Mouse (Mus musculus): ENCODE results near the gene Tmem97. TPM values are rescaled to one million over a fixed set of nuclear protein-coding genes. Genes with fewer than 3 reads are reported as not detected.

Tmem97 gene
- polyA plus RNA-seq, 1 experiment from 2014 or later = 51.7 TPM

GRCm38 (mm10) chr11:78512025-78512957 is 38.3 kb downstream of the Tmem97 start, which contains the start of the genes Tmem199 and Poldip2:
Tmem199 (minus strand) TSS chr11:78512172.
Poldip2 (plus strand) TSS chr11:78512193.
- Histone ChIP-seq H3K27ac (replicated peaks in 1 of 2; ENCODE audit: control insufficient read depth in 1 of 2, insufficient read depth in 1 of 2, low read depth in 2 of 2, low read length in 2 of 2) (peak within 1 kb of the TSS; percentile 68 to 86), H3K4me1 (ENCODE audit: control insufficient read depth in 2 of 2, insufficient read depth in 2 of 2, low read length in 2 of 2) (peaks cover 0 to 15% of the 10 kb centered on the region in 2 experiments; a peak in 3 of 4 replicates), H3K27me3 (ENCODE audit: control insufficient read depth, insufficient read depth, low read length) (no peaks in the 10 kb centered on the region), H3K4me2 (ENCODE audit: low read length) (peak within 1 kb of the TSS; percentile 89), H3K9me3 (ENCODE audit: control insufficient read depth, low read length) (no peaks in the 10 kb centered on the region), H3K36me3 (ENCODE audit: control insufficient read depth, insufficient read depth, low read length) (peaks cover 60% of the 10 kb centered on the region), H3K9ac (ENCODE audit: low read length) (peak within 1 kb of the TSS; percentile 96), H3K4me3 (ENCODE audit: control insufficient read depth in 1 of 2, insufficient read depth in 1 of 2, low read depth in 1 of 2, low read length in 2 of 2) (peak within 1 kb of the TSS; percentile 85 to 89)
- WGBS = under 1% methylated on average over 67 of the region's 67 CpGs
- peak; percentile 94 for ATAC-seq (ENCODE audit: insufficient number of reproducible peaks, insufficient read depth, low FRiP score, low read depth)

- Histone ChIP-seq H3K4me1 (ENCODE audit: control insufficient read depth in 2 of 2, insufficient read depth in 2 of 2, low read length in 2 of 2) (peaks cover 0 to 15% of the 10 kb centered on the region in 2 experiments; a peak in 3 of 4 replicates), H3K36me3 (ENCODE audit: control insufficient read depth, insufficient read depth, low read length) (peaks cover 50% of the 10 kb centered on the region), H3K9ac (ENCODE audit: low read length) (no peak overlapping the region), H3K27me3 (ENCODE audit: control insufficient read depth, insufficient read depth, low read length) (no peaks in the 10 kb centered on the region), H3K27ac (replicated peaks in 1 of 2; ENCODE audit: control insufficient read depth in 1 of 2, insufficient read depth in 1 of 2, low read depth in 2 of 2, low read length in 2 of 2) (no peak overlapping the region), H3K4me2 (ENCODE audit: low read length) (no peak overlapping the region), H3K9me3 (ENCODE audit: control insufficient read depth, low read length) (no peaks in the 10 kb centered on the region), H3K4me3 (ENCODE audit: control insufficient read depth in 1 of 2, insufficient read depth in 1 of 2, low read depth in 1 of 2, low read length in 2 of 2) (no peak overlapping the region)
- WGBS = 74% methylated on average over 5 of the region's 5 CpGs
- ATAC-seq (ENCODE audit: insufficient number of reproducible peaks, insufficient read depth, low FRiP score, low read depth) = no peak
Observed at GRCm38 (mm10) chr11:78509148-78509547, 41.4 kb downstream of the Tmem97 start.

GRCm38 (mm10) chr11:78505430-78505829 is 45.1 kb downstream of the Tmem97 start:
- ATAC-seq (ENCODE audit: insufficient number of reproducible peaks, insufficient read depth, low FRiP score, low read depth) = no peak
- 80% methylated on average over 3 of the region's 3 CpGs for WGBS
- peaks cover 8% of the 10 kb centered on the region for H3K27me3 ChIP-seq (ENCODE audit: control insufficient read depth, insufficient read depth, low read length)
- no peaks in the 10 kb centered on the region for H3K9me3 ChIP-seq (ENCODE audit: control insufficient read depth, low read length)
- no peak overlapping the region for H3K4me2 ChIP-seq (ENCODE audit: low read length)
- H3K9ac ChIP-seq (ENCODE audit: low read length) = no peak overlapping the region
- no peaks in the 10 kb centered on the region for H3K4me1 ChIP-seq (ENCODE audit: control insufficient read depth in 2 of 2, insufficient read depth in 2 of 2, low read length in 2 of 2)
- peaks cover 44% of the 10 kb centered on the region for H3K36me3 ChIP-seq (ENCODE audit: control insufficient read depth, insufficient read depth, low read length)
- H3K27ac ChIP-seq (replicated peaks in 1 of 2; ENCODE audit: control insufficient read depth in 1 of 2, insufficient read depth in 1 of 2, low read depth in 2 of 2, low read length in 2 of 2) = no peak overlapping the region
- no peak overlapping the region for H3K4me3 ChIP-seq (ENCODE audit: control insufficient read depth in 1 of 2, insufficient read depth in 1 of 2, low read depth in 1 of 2, low read length in 2 of 2)

- WGBS = 55% methylated on average over 7 of the region's 7 CpGs
Observed at GRCm38 (mm10) chr11:78502909-78503650, 47.5 kb downstream of the Tmem97 start, which contains the start of gene Sebox. Sebox (plus strand) TSS chr11:78503447.

GRCm38 (mm10) chr11:78501529-78501928 is 49.0 kb downstream of the Tmem97 start:
- 75% methylated on average over 20 of the region's 20 CpGs for WGBS
- ATAC-seq (ENCODE audit: insufficient number of reproducible peaks, insufficient read depth, low FRiP score, low read depth) = no peak
- Histone ChIP-seq H3K27me3 (ENCODE audit: control insufficient read depth, insufficient read depth, low read length) (peaks cover 47% of the 10 kb centered on the region), H3K36me3 (ENCODE audit: control insufficient read depth, insufficient read depth, low read length) (peaks cover 12% of the 10 kb centered on the region; the same call in 1 of the 2 replicates), H3K4me2 (ENCODE audit: low read length) (no peak overlapping the region), H3K4me1 (ENCODE audit: control insufficient read depth in 2 of 2, insufficient read depth in 2 of 2, low read length in 2 of 2) (peaks cover 3 to 5% of the 10 kb centered on the region in 2 experiments; a peak in 2 of 4 replicates), H3K9ac (ENCODE audit: low read length) (no peak overlapping the region), H3K27ac (replicated peaks in 1 of 2; ENCODE audit: control insufficient read depth in 1 of 2, insufficient read depth in 1 of 2, low read depth in 2 of 2, low read length in 2 of 2) (no peak overlapping the region), H3K9me3 (ENCODE audit: control insufficient read depth, low read length) (no peaks in the 10 kb centered on the region), H3K4me3 (ENCODE audit: control insufficient read depth in 1 of 2, insufficient read depth in 1 of 2, low read depth in 1 of 2, low read length in 2 of 2) (no peak overlapping the region)

More at GRCm38 (mm10) chr11:78502909-78503650, 47.5 kb downstream of the Tmem97 start, which contains the start of gene Sebox:
- Histone ChIP-seq H3K4me1 (ENCODE audit: control insufficient read depth in 2 of 2, insufficient read depth in 2 of 2, low read length in 2 of 2) (no peaks in the 10 kb centered on the region; a peak in 1 of 4 replicates), H3K9me3 (ENCODE audit: control insufficient read depth, low read length) (no peaks in the 10 kb centered on the region), H3K27ac (replicated peaks in 1 of 2; ENCODE audit: control insufficient read depth in 1 of 2, insufficient read depth in 1 of 2, low read depth in 2 of 2, low read length in 2 of 2) (no peak within 1 kb of the TSS), H3K27me3 (ENCODE audit: control insufficient read depth, insufficient read depth, low read length) (peaks cover 32% of the 10 kb centered on the region), H3K4me3 (ENCODE audit: control insufficient read depth in 1 of 2, insufficient read depth in 1 of 2, low read depth in 1 of 2, low read length in 2 of 2) (no peak within 1 kb of the TSS), H3K9ac (ENCODE audit: low read length) (no peak within 1 kb of the TSS), H3K4me2 (ENCODE audit: low read length) (no peak within 1 kb of the TSS), H3K36me3 (ENCODE audit: control insufficient read depth, insufficient read depth, low read length) (peaks cover 26% of the 10 kb centered on the region)
- no peak for ATAC-seq (ENCODE audit: insufficient number of reproducible peaks, insufficient read depth, low FRiP score, low read depth)

GRCm38 (mm10) chr11:78500623-78501202 is 49.9 kb downstream of the Tmem97 start:
- peaks cover 55% of the 10 kb centered on the region for H3K27me3 ChIP-seq (ENCODE audit: control insufficient read depth, insufficient read depth, low read length)
- no peak for ATAC-seq (ENCODE audit: insufficient number of reproducible peaks, insufficient read depth, low FRiP score, low read depth)
- no peaks in the 10 kb centered on the region for H3K9me3 ChIP-seq (ENCODE audit: control insufficient read depth, low read length)
- no peak overlapping the region for H3K27ac ChIP-seq (replicated peaks in 1 of 2; ENCODE audit: control insufficient read depth in 1 of 2, insufficient read depth in 1 of 2, low read depth in 2 of 2, low read length in 2 of 2)
- no peak overlapping the region for H3K4me3 ChIP-seq (ENCODE audit: control insufficient read depth in 1 of 2, insufficient read depth in 1 of 2, low read depth in 1 of 2, low read length in 2 of 2)
- H3K4me1 ChIP-seq (ENCODE audit: control insufficient read depth in 2 of 2, insufficient read depth in 2 of 2, low read length in 2 of 2) = peaks cover 3 to 5% of the 10 kb centered on the region in 2 experiments; a peak in 2 of 4 replicates
- H3K9ac ChIP-seq (ENCODE audit: low read length) = no peak overlapping the region
- WGBS = 74% methylated on average over 9 of the region's 9 CpGs
- H3K4me2 ChIP-seq (ENCODE audit: low read length) = no peak overlapping the region
- H3K36me3 ChIP-seq (ENCODE audit: control insufficient read depth, insufficient read depth, low read length) = peaks cover 4% of the 10 kb centered on the region; the same call in 1 of the 2 replicates

- no peak for ATAC-seq (ENCODE audit: insufficient number of reproducible peaks, insufficient read depth, low FRiP score, low read depth)
- Histone ChIP-seq H3K4me1 (ENCODE audit: control insufficient read depth in 2 of 2, insufficient read depth in 2 of 2, low read length in 2 of 2) (peaks cover 3 to 5% of the 10 kb centered on the region in 2 experiments; a peak in 2 of 4 replicates), H3K4me2 (ENCODE audit: low read length) (no peak overlapping the region), H3K36me3 (ENCODE audit: control insufficient read depth, insufficient read depth, low read length) (no peaks in the 10 kb centered on the region), H3K4me3 (ENCODE audit: control insufficient read depth in 1 of 2, insufficient read depth in 1 of 2, low read depth in 1 of 2, low read length in 2 of 2) (no peak overlapping the region), H3K9me3 (ENCODE audit: control insufficient read depth, low read length) (no peaks in the 10 kb centered on the region), H3K9ac (ENCODE audit: low read length) (no peak overlapping the region), H3K27ac (replicated peaks in 1 of 2; ENCODE audit: control insufficient read depth in 1 of 2, insufficient read depth in 1 of 2, low read depth in 2 of 2, low read length in 2 of 2) (no peak overlapping the region), H3K27me3 (ENCODE audit: control insufficient read depth, insufficient read depth, low read length) (peaks cover 67% of the 10 kb centered on the region)
- 52% methylated on average over 16 of the region's 16 CpGs for WGBS
Observed at GRCm38 (mm10) chr11:78499543-78499942, 51.0 kb downstream of the Tmem97 start.

Data from heart, embryonic 14.5 days (tissue).